Comparison of ENCODE assay signal across 14 mouse cellular contexts in the genomic region with DNA sequence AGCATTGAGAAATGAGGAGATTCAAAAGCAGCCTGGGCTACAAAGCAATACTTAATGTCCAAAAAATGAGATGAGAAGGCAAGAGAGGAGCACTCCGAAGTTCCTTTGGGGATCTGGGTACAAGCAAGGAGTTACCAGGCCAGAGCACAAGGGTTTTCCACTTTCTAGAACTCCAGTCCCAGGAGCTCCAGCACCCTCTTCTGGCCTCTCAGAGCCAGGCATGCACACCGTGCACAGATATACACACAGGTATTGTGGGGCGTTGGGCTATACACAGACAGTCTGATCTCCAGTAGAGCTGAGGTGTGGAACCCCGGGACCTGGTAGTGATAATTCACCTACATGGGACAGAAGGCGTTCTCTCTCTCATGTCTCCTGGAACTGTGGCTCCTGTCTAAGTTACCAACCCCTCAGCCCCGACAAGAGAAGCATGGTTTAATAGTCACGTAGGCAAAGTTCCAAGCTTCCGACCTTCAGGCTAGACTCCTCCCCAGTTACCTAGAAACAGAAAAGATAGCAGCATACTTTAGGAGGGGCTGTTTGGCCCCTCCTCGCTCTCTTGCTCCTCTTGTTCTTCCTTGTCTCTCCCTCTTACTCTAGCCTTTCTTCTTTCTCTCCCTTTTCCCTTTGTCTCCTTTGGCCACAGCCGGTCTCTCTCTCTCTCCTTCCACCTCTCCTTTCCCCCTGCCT. TPM values are rescaled to one million over a fixed set of nuclear protein-coding genes. Genes with fewer than 3 reads are reported as not detected.
DNase-seq lines count a peak whose midpoint lies in the region; ATAC-seq and TF ChIP-seq lines count a peak whose summit lies in the region.
"Had no signal": no experiment of that assay in that cellular context is flagged by ENCODE, and none has a peak within 500 bp of the region (broad histone marks: within the 10 kb centered on the region; RNA-seq: fewer than 3 reads in every experiment).

No protein-coding gene starts in this region.

- TF ChIP-seq CTCF in heart, adult 2 months (IDR thresholded peaks at IDR 0.05) = peak; percentile 36
- peak; percentile 47 for TF ChIP-seq CTCF in midbrain, postnatal 0 days (IDR thresholded peaks at IDR 0.05)
- TF ChIP-seq CTCF in brain, embryonic 14.5 days (IDR thresholded peaks at IDR 0.05; ENCODE audit: borderline replicate concordance, extremely low read depth, insufficient read depth, insufficient read length) = peak; percentile 18; the same call in 1 of the 2 replicates
- TF ChIP-seq CTCF in stomach, postnatal 0 days (IDR thresholded peaks at IDR 0.05; ENCODE audit: low read depth) = peak; percentile 64

- H3K27ac ChIP-seq in heart, adult 2 months = no peak overlapping the region
- no peak overlapping the region for H3K27ac ChIP-seq in midbrain, postnatal 0 days (ENCODE audit: low read depth, low read length)
- no peak overlapping the region for H3K27ac ChIP-seq in midbrain, embryonic 16.5 days (ENCODE audit: low read length)
- no peak overlapping the region for H3K27ac ChIP-seq in stomach, postnatal 0 days (replicated peaks)
- H3K27ac ChIP-seq in forebrain, embryonic 15.5 days (replicated peaks) = no peak overlapping the region
- no peak overlapping the region for H3K27ac ChIP-seq in kidney, embryonic 16.5 days (ENCODE audit: low read length)
- H3K27ac ChIP-seq: forebrain, embryonic 10.5 days; hindbrain, embryonic 10.5 days; midbrain, embryonic 15.5 days had no signal

- H3K4me1 ChIP-seq in heart, adult 2 months (ENCODE audit: control insufficient read depth, insufficient read depth, low read length) = peaks cover 4% of the 10 kb centered on the region; the same call in 1 of the 2 replicates
- H3K4me1 ChIP-seq in midbrain, postnatal 0 days (ENCODE audit: insufficient read depth, low read length) = no peaks in the 10 kb centered on the region
- H3K4me1 ChIP-seq in midbrain, embryonic 16.5 days (ENCODE audit: control insufficient read depth, insufficient read depth, low read length) = no peaks in the 10 kb centered on the region
- H3K4me1 ChIP-seq in stomach, postnatal 0 days (replicated peaks; ENCODE audit: control insufficient read depth, insufficient read depth) = no peaks in the 10 kb centered on the region
- H3K4me1 ChIP-seq in forebrain, embryonic 15.5 days = no peaks in the 10 kb centered on the region
- H3K4me1 ChIP-seq in kidney, embryonic 16.5 days (ENCODE audit: insufficient read depth, low read length) = peaks cover 7% of the 10 kb centered on the region; the same call in 1 of the 2 replicates
- H3K4me1 ChIP-seq: forebrain, embryonic 10.5 days; midbrain, embryonic 15.5 days had no signal

- no peaks in the 10 kb centered on the region for H3K9me3 ChIP-seq in midbrain, postnatal 0 days (ENCODE audit: low read length)
- H3K9me3 ChIP-seq in midbrain, embryonic 16.5 days (replicated peaks; ENCODE audit: control insufficient read depth, low read length, poor library complexity, severe bottlenecking) = no peaks in the 10 kb centered on the region
- H3K9me3 ChIP-seq in stomach, postnatal 0 days (ENCODE audit: control insufficient read depth, low read length) = no peaks in the 10 kb centered on the region
- H3K9me3 ChIP-seq in forebrain, embryonic 15.5 days = no peaks in the 10 kb centered on the region
- no peaks in the 10 kb centered on the region for H3K9me3 ChIP-seq in kidney, embryonic 16.5 days (ENCODE audit: low read length)
- H3K9me3 ChIP-seq: forebrain, embryonic 10.5 days; hindbrain, embryonic 10.5 days; midbrain, embryonic 15.5 days had no signal

- no peak overlapping the region for H3K9ac ChIP-seq in heart, adult 2 months (ENCODE audit: low read depth, low read length)
- H3K9ac ChIP-seq in midbrain, postnatal 0 days (replicated peaks; ENCODE audit: low read length, poor library complexity, severe bottlenecking) = no peak overlapping the region
- no peak overlapping the region for H3K9ac ChIP-seq in midbrain, embryonic 16.5 days (ENCODE audit: low read depth, low read length)
- no peak overlapping the region for H3K9ac ChIP-seq in stomach, postnatal 0 days (ENCODE audit: low read length)
- no peak overlapping the region for H3K9ac ChIP-seq in forebrain, embryonic 15.5 days (replicated peaks)
- no peak overlapping the region for H3K9ac ChIP-seq in kidney, embryonic 16.5 days (replicated peaks; ENCODE audit: low read length)
- H3K9ac ChIP-seq: midbrain, embryonic 15.5 days had no signal

- H3K4me3 ChIP-seq in heart, adult 2 months = no peak overlapping the region
- no peak overlapping the region for H3K4me3 ChIP-seq in midbrain, postnatal 0 days (ENCODE audit: low read depth, low read length)
- no peak overlapping the region for H3K4me3 ChIP-seq in midbrain, embryonic 16.5 days (ENCODE audit: low read depth, low read length)
- no peak overlapping the region for H3K4me3 ChIP-seq in stomach, postnatal 0 days (ENCODE audit: low read depth, low read length)
- H3K4me3 ChIP-seq in forebrain, embryonic 15.5 days = no peak overlapping the region
- no peak overlapping the region for H3K4me3 ChIP-seq in kidney, embryonic 16.5 days (ENCODE audit: low read length)
- H3K4me3 ChIP-seq: forebrain, embryonic 10.5 days; hindbrain, embryonic 10.5 days; midbrain, embryonic 15.5 days had no signal

- intact Hi-C loops in heart, adult 2 months (cut with DNase I) = loop anchor here (5.0 kb wide), 1 partner anchor 191 kb away; the partner anchor contains the start of gene Arrb2

- no peaks in the 10 kb centered on the region for H3K36me3 ChIP-seq in heart, adult 2 months (ENCODE audit: control insufficient read depth, insufficient read depth, low read length)
- no peaks in the 10 kb centered on the region for H3K36me3 ChIP-seq in midbrain, postnatal 0 days (ENCODE audit: insufficient read depth, low read length)
- no peaks in the 10 kb centered on the region for H3K36me3 ChIP-seq in midbrain, embryonic 16.5 days (ENCODE audit: control insufficient read depth, insufficient read depth, low read length)
- H3K36me3 ChIP-seq in stomach, postnatal 0 days (ENCODE audit: control insufficient read depth, insufficient read depth, low read length) = no peaks in the 10 kb centered on the region
- H3K36me3 ChIP-seq in forebrain, embryonic 15.5 days = no peaks in the 10 kb centered on the region
- H3K36me3 ChIP-seq in kidney, embryonic 16.5 days (ENCODE audit: insufficient read depth, low read length) = no peaks in the 10 kb centered on the region
- H3K36me3 ChIP-seq: forebrain, embryonic 10.5 days; hindbrain, embryonic 10.5 days; midbrain, embryonic 15.5 days had no signal

- TF ChIP-seq EP300 in heart, adult 2 months (IDR thresholded peaks at IDR 0.05; ENCODE audit: insufficient read depth, low read depth, low read length) = no peak
- TF ChIP-seq EP300 in stomach, postnatal 0 days (optimal IDR thresholded peaks at IDR 0.05) = no peak

- no peak for ATAC-seq in midbrain, postnatal 0 days (ENCODE audit: low FRiP score)
- no peak for ATAC-seq in midbrain, embryonic 16.5 days
- peak; percentile 39; the same call in 1 of the 2 replicates for ATAC-seq in stomach, postnatal 0 days (ENCODE audit: low FRiP score, low TSS enrichment)
- no peak for ATAC-seq in forebrain, embryonic 15.5 days (replicated peaks)
- ATAC-seq in kidney, embryonic 16.5 days (ENCODE audit: low FRiP score, low TSS enrichment) = no peak
- ATAC-seq: midbrain, embryonic 15.5 days had no signal

- no peak for DNase-seq in heart, adult 2 months
- DNase-seq in heart, adult 9 months (ENCODE audit: low spot score in 2 of 2) = no peak
- no peak for DNase-seq in midbrain, postnatal 0 days (ENCODE audit: low spot score)
- no peak for DNase-seq in brain, embryonic 14.5 days (ENCODE audit: low read depth)
- no peak for DNase-seq in stomach, postnatal 0 days (ENCODE audit: low spot score)

- 67% methylated on average over 10 of the region's 10 CpGs for WGBS in heart, adult 2 months
- WGBS in midbrain, postnatal 0 days = 83% methylated on average over 10 of the region's 10 CpGs
- 88% methylated on average over 10 of the region's 10 CpGs for WGBS in midbrain, embryonic 16.5 days
- WGBS in stomach, postnatal 0 days = 65% methylated on average over 10 of the region's 10 CpGs
- WGBS in forebrain, embryonic 15.5 days = 82% methylated on average over 10 of the region's 10 CpGs
- WGBS in kidney, embryonic 16.5 days = 86% methylated on average over 10 of the region's 10 CpGs

- no peaks in the 10 kb centered on the region for H3K79me2 ChIP-seq in heart, adult 2 months (replicated peaks; ENCODE audit: control insufficient read depth, insufficient read depth, low read length)

- no peak for TF ChIP-seq POLR2A in heart, adult 2 months (IDR thresholded peaks at IDR 0.05; ENCODE audit: insufficient read depth, low read depth, low read length)
- no peak for TF ChIP-seq POLR2A in brain, embryonic 14.5 days (IDR thresholded peaks at IDR 0.05; ENCODE audit: borderline replicate concordance, extremely low read depth, insufficient read depth, insufficient read length, poor library complexity, severe bottlenecking)

- no peak overlapping the region for H3K4me2 ChIP-seq in midbrain, postnatal 0 days (ENCODE audit: low read depth, low read length, poor library complexity, severe bottlenecking)
- H3K4me2 ChIP-seq in midbrain, embryonic 16.5 days (ENCODE audit: low read length) = no peak overlapping the region
- no peak overlapping the region for H3K4me2 ChIP-seq in stomach, postnatal 0 days (replicated peaks; ENCODE audit: low read depth)
- H3K4me2 ChIP-seq in forebrain, embryonic 15.5 days (replicated peaks) = no peak overlapping the region
- no peak overlapping the region for H3K4me2 ChIP-seq in kidney, embryonic 16.5 days (replicated peaks; ENCODE audit: low read depth, low read length)
- H3K4me2 ChIP-seq: midbrain, embryonic 15.5 days had no signal

- no peaks in the 10 kb centered on the region for H3K27me3 ChIP-seq in heart, adult 2 months (ENCODE audit: control insufficient read depth, insufficient read depth, low read length)
- H3K27me3 ChIP-seq in midbrain, postnatal 0 days (ENCODE audit: insufficient read depth, low read length) = no peaks in the 10 kb centered on the region
- H3K27me3 ChIP-seq in midbrain, embryonic 16.5 days (ENCODE audit: control insufficient read depth, insufficient read depth, low read depth, low read length) = no peaks in the 10 kb centered on the region
- no peaks in the 10 kb centered on the region for H3K27me3 ChIP-seq in stomach, postnatal 0 days (ENCODE audit: control insufficient read depth, insufficient read depth, low read length)
- no peaks in the 10 kb centered on the region for H3K27me3 ChIP-seq in forebrain, embryonic 15.5 days
- H3K27me3 ChIP-seq in kidney, embryonic 16.5 days (ENCODE audit: insufficient read depth, low read length) = no peaks in the 10 kb centered on the region
- H3K27me3 ChIP-seq: midbrain, embryonic 15.5 days had no signal

RNA-seq across cellular contexts. Expression of gene Chrne, which starts 4.2 kb away (rescaled TPM):
- total RNA-seq in heart, adult 2 months (2021) = not detected
- not detected in 2 replicates for polyA plus RNA-seq in heart, adult 2 months (2012; rRNA removed)
- not detected in 2 replicates for total RNA-seq in midbrain, postnatal 0 days (2014; rRNA removed)
- 0.78 and 1.1 TPM in 2 replicates for polyA plus RNA-seq in midbrain, postnatal 0 days (2015; fragmentation: Nextera tagmentation; extraction: Ambion mirVana)
- polyA plus RNA-seq in midbrain, embryonic 16.5 days (2015; fragmentation: Nextera tagmentation; extraction: Ambion mirVana) = not detected in 2 replicates
- polyA plus RNA-seq in brain, embryonic 14.5 days (2012; rRNA removed) = 0.16 TPM in 1 of 2 replicates, not detected in the other
- not detected in 2 replicates for polyA plus RNA-seq in stomach, postnatal 0 days (2015; fragmentation: Nextera tagmentation; extraction: Ambion mirVana)
- polyA plus RNA-seq in forebrain, embryonic 15.5 days (2015; fragmentation: Nextera tagmentation; extraction: Ambion mirVana) = 0.34 TPM in 1 of 2 replicates, not detected in the other
- polyA plus RNA-seq in kidney, embryonic 16.5 days (2015; fragmentation: Nextera tagmentation; extraction: Ambion mirVana) = 0.19 TPM in 1 of 2 replicates, not detected in the other
- polyA plus RNA-seq: forebrain, embryonic 10.5 days; hindbrain, embryonic 10.5 days; midbrain, embryonic 15.5 days had no signal

RNA-seq across cellular contexts. Expression of gene 4930544D05Rik, which starts 7.5 kb away (rescaled TPM):
- not detected for total RNA-seq in heart, adult 2 months (2021)
- 0.31 TPM in 1 of 2 replicates, not detected in the other for polyA plus RNA-seq in heart, adult 2 months (2012; rRNA removed)
- total RNA-seq in midbrain, postnatal 0 days (2014; rRNA removed) = not detected in 2 replicates
- polyA plus RNA-seq in midbrain, postnatal 0 days (2015; fragmentation: Nextera tagmentation; extraction: Ambion mirVana) = not detected in 2 replicates
- not detected in 2 replicates for polyA plus RNA-seq in midbrain, embryonic 16.5 days (2015; fragmentation: Nextera tagmentation; extraction: Ambion mirVana)
- polyA plus RNA-seq in brain, embryonic 14.5 days (2012; rRNA removed) = not detected in 2 replicates
- not detected in 2 replicates for polyA plus RNA-seq in stomach, postnatal 0 days (2015; fragmentation: Nextera tagmentation; extraction: Ambion mirVana)
- not detected in 2 replicates for polyA plus RNA-seq in forebrain, embryonic 15.5 days (2015; fragmentation: Nextera tagmentation; extraction: Ambion mirVana)
- not detected in 2 replicates for polyA plus RNA-seq in kidney, embryonic 16.5 days (2015; fragmentation: Nextera tagmentation; extraction: Ambion mirVana)
- total RNA-seq: neutrophil, adult 5-6 weeks had no signal
- polyA plus RNA-seq: forebrain, embryonic 10.5 days; hindbrain, embryonic 10.5 days; lung, embryonic 16.5 days; midbrain, embryonic 15.5 days had no signal

RNA-seq across cellular contexts. Expression of gene Gp1ba, which starts 15.7 kb away (rescaled TPM):
- under 1 TPM; 0.34 to 0.98 TPM for total RNA-seq in heart, adult 2 months (2021)
- polyA plus RNA-seq in heart, adult 2 months (2012; rRNA removed) = 0.29 and 0.59 TPM in 2 replicates
- total RNA-seq in midbrain, postnatal 0 days (2014; rRNA removed) = not detected in 2 replicates
- polyA plus RNA-seq in midbrain, postnatal 0 days (2015; fragmentation: Nextera tagmentation; extraction: Ambion mirVana) = 0.16 and 0.29 TPM in 2 replicates
- 0.12 and 0.21 TPM in 2 replicates for polyA plus RNA-seq in midbrain, embryonic 16.5 days (2015; fragmentation: Nextera tagmentation; extraction: Ambion mirVana)
- 0.06 and 0.30 TPM in 2 replicates for polyA plus RNA-seq in brain, embryonic 14.5 days (2012; rRNA removed)
- polyA plus RNA-seq in stomach, postnatal 0 days (2015; fragmentation: Nextera tagmentation; extraction: Ambion mirVana) = 0.06 and 0.07 TPM in 2 replicates
- polyA plus RNA-seq in forebrain, embryonic 15.5 days (2015; fragmentation: Nextera tagmentation; extraction: Ambion mirVana) = 0.08 and 0.24 TPM in 2 replicates
- 0.11 and 0.21 TPM in 2 replicates for polyA plus RNA-seq in kidney, embryonic 16.5 days (2015; fragmentation: Nextera tagmentation; extraction: Ambion mirVana)
- total RNA-seq: left cerebral cortex, postnatal 10 days had no signal

RNA-seq across cellular contexts. Expression of gene Rnf167, which starts 23.8 kb away (rescaled TPM):
- 10 to 100 TPM; 50.8 to 58.7 TPM for total RNA-seq in heart, adult 2 months (2021)
- 65.0 and 80.9 TPM in 2 replicates for polyA plus RNA-seq in heart, adult 2 months (2012; rRNA removed)
- total RNA-seq in midbrain, postnatal 0 days (2014; rRNA removed) = 69.1 and 74.4 TPM in 2 replicates
- polyA plus RNA-seq in midbrain, postnatal 0 days (2015; fragmentation: Nextera tagmentation; extraction: Ambion mirVana) = 95.8 and 97.2 TPM in 2 replicates
- polyA plus RNA-seq in midbrain, embryonic 16.5 days (2015; fragmentation: Nextera tagmentation; extraction: Ambion mirVana) = 105 TPM in 2 replicates
- polyA plus RNA-seq in brain, embryonic 14.5 days (2012; rRNA removed) = 91.1 and 127 TPM in 2 replicates
- polyA plus RNA-seq in stomach, postnatal 0 days (2015; fragmentation: Nextera tagmentation; extraction: Ambion mirVana) = 62.8 and 70.5 TPM in 2 replicates
- polyA plus RNA-seq in forebrain, embryonic 15.5 days (2015; fragmentation: Nextera tagmentation; extraction: Ambion mirVana) = 126 and 130 TPM in 2 replicates
- polyA plus RNA-seq in kidney, embryonic 16.5 days (2015; fragmentation: Nextera tagmentation; extraction: Ambion mirVana) = 130 and 137 TPM in 2 replicates

RNA-seq across cellular contexts. Expression of gene Slc25a11, which starts 24.1 kb away (rescaled TPM):
- 100 to 1,000 TPM; 532 to 626 TPM for total RNA-seq in heart, adult 2 months (2021)
- polyA plus RNA-seq in heart, adult 2 months (2012; rRNA removed) = 632 and 932 TPM in 2 replicates
- 140 and 159 TPM in 2 replicates for total RNA-seq in midbrain, postnatal 0 days (2014; rRNA removed)
- polyA plus RNA-seq in midbrain, postnatal 0 days (2015; fragmentation: Nextera tagmentation; extraction: Ambion mirVana) = 160 and 176 TPM in 2 replicates
- polyA plus RNA-seq in midbrain, embryonic 16.5 days (2015; fragmentation: Nextera tagmentation; extraction: Ambion mirVana) = 171 and 174 TPM in 2 replicates
- 129 and 149 TPM in 2 replicates for polyA plus RNA-seq in brain, embryonic 14.5 days (2012; rRNA removed)
- polyA plus RNA-seq in stomach, postnatal 0 days (2015; fragmentation: Nextera tagmentation; extraction: Ambion mirVana) = 120 and 121 TPM in 2 replicates
- 167 and 168 TPM in 2 replicates for polyA plus RNA-seq in forebrain, embryonic 15.5 days (2015; fragmentation: Nextera tagmentation; extraction: Ambion mirVana)
- 229 and 235 TPM in 2 replicates for polyA plus RNA-seq in kidney, embryonic 16.5 days (2015; fragmentation: Nextera tagmentation; extraction: Ambion mirVana)
